Mouse (Mus musculus): ENCODE results near the gene Ilk. TPM values are rescaled to one million over a fixed set of nuclear protein-coding genes. Genes with fewer than 3 reads are reported as not detected.

Gene Ilk
- total RNA-seq, 2 experiments from 2014 or later = 112 to 117 TPM

GRCm38 (mm10) chr7:105778553-105779265 is 42.3 kb downstream of the Ilk start:
- peak in 1 of 2 experiments; percentile 51 for DNase-seq (ENCODE audit: low spot score in 2 of 2)

GRCm38 (mm10) chr7:105783861-105784260 is 47.5 kb downstream of the Ilk start:
- DNase-seq (ENCODE audit: low spot score in 2 of 2) = no peak

- DNase-seq (ENCODE audit: low spot score in 2 of 2) = no peak
Observed at GRCm38 (mm10) chr7:105784556-105784955, 48.2 kb downstream of the Ilk start.

- peak in 1 of 2 experiments; percentile 25 for DNase-seq (ENCODE audit: low spot score in 2 of 2)
Observed at GRCm38 (mm10) chr7:105786506-105787284, 50.3 kb downstream of the Ilk start.

GRCm38 (mm10) chr7:105787285-105788140 is 51.1 kb downstream of the Ilk start, which contains the start of gene Dchs1:
Gene Dchs1 (minus strand): TSS chr7:105787654.
- DNase-seq (ENCODE audit: low spot score in 2 of 2) = peak; percentile 55 to 64

- no peak for DNase-seq (ENCODE audit: low spot score in 2 of 2)
Observed at GRCm38 (mm10) chr7:105791147-105791546, 54.8 kb downstream of the Ilk start.

Other genes starting within 250 kb of the Ilk start
- gene Smpd1, start 182.2 kb upstream of the Ilk start, total RNA-seq (2021) = 10 to 100 TPM; 87.0 to 89.8 TPM
- 100 to 1,000 TPM; 350 to 357 TPM for gene Apbb1, start 154.9 kb upstream of the Ilk start, total RNA-seq (2021)
- gene Hpx, start 136.5 kb upstream of the Ilk start, total RNA-seq (2021) = not detected
- 100 to 1,000 TPM; 138 to 143 TPM for gene Trim3, start 103.0 kb upstream of the Ilk start, total RNA-seq (2021)
- gene Timm10b, start 96.5 kb upstream of the Ilk start, total RNA-seq (2021) = 10 to 100 TPM; 78.0 to 81.7 TPM
- 10 to 100 TPM; 85.7 to 91.8 TPM for gene Arfip2, start 96.2 kb upstream of the Ilk start, total RNA-seq (2021)
- gene Gm45799, start 96.0 kb upstream of the Ilk start, total RNA-seq (2021) = 10 to 100 TPM in 1 of 2 experiments, 1 to 10 TPM in 1; 9.6 to 12.7 TPM
- gene Dnhd1, start 85.8 kb upstream of the Ilk start, total RNA-seq (2021) = 1 to 10 TPM; 5.1 to 5.9 TPM
- 10 to 100 TPM; 15.4 to 17.4 TPM for gene Rrp8, start 793 bp downstream of the Ilk start, total RNA-seq (2021)
- gene Taf10, start 7.8 kb downstream of the Ilk start, total RNA-seq (2021) = 100 to 1,000 TPM; 136 to 148 TPM
- gene Tpp1, start 15.6 kb downstream of the Ilk start, total RNA-seq (2021) = 10 to 100 TPM; 31.6 to 38.3 TPM
- gene Dchs1, start 51.1 kb downstream of the Ilk start, total RNA-seq (2021) = 10 to 100 TPM; 46.4 to 47.4 TPM
- 100 to 1,000 TPM; 107 to 112 TPM for gene Mrpl17, start 74.5 kb downstream of the Ilk start, total RNA-seq (2021)
- under 1 TPM; 0.16 to 0.20 TPM for gene Gm4070, start 217.4 kb downstream of the Ilk start, total RNA-seq (2021)